Mouse (Mus musculus): ENCODE measurements around the gene Mapkapk2. TPM values are rescaled to one million over a fixed set of nuclear protein-coding genes. Genes with fewer than 3 reads are reported as not detected.

Mapkapk2 gene
- polyA plus RNA-seq, 1 experiment from 2014 or later: 57.5 TPM

GRCm38 (mm10) chr1:131048946-131049345 is 48.7 kb downstream of the Mapkapk2 start:
- no peaks in the 10 kb centered on the region for H3K9me3 ChIP-seq (replicated peaks)
- no peak for ATAC-seq (replicated peaks; ENCODE audit: insufficient number of reproducible peaks, insufficient read depth, low FRiP score, low read depth)
- H3K4me3 ChIP-seq: no peak overlapping the region
- no peaks in the 10 kb centered on the region for H3K27me3 ChIP-seq
- peaks cover 13% of the 10 kb centered on the region for H3K36me3 ChIP-seq
- peaks cover 14% of the 10 kb centered on the region for H3K4me1 ChIP-seq (replicated peaks)
- H3K9ac ChIP-seq: no peak overlapping the region
- WGBS: 88% methylated on average over 8 of the region's 8 CpGs
- H3K27ac ChIP-seq: no peak overlapping the region
- no peak overlapping the region for H3K4me2 ChIP-seq

- Histone ChIP-seq H3K36me3 (peaks cover 10% of the 10 kb centered on the region; the same call in 1 of the 2 replicates), H3K27ac (no peak overlapping the region), H3K4me3 (no peak overlapping the region), H3K9ac (no peak overlapping the region), H3K4me2 (no peak overlapping the region), H3K27me3 (no peaks in the 10 kb centered on the region), H3K9me3 (replicated peaks) (no peaks in the 10 kb centered on the region), H3K4me1 (replicated peaks) (peaks cover 14% of the 10 kb centered on the region)
- no peak for ATAC-seq (replicated peaks; ENCODE audit: insufficient number of reproducible peaks, insufficient read depth, low FRiP score, low read depth)
- 74% methylated on average over 6 of the region's 6 CpGs for WGBS
These were observed 49.3 kb downstream of the Mapkapk2 start for GRCm38 (mm10) chr1:131048121-131048863.

- ATAC-seq (replicated peaks; ENCODE audit: insufficient number of reproducible peaks, insufficient read depth, low FRiP score, low read depth): no peak
- 81% methylated on average over 10 of the region's 10 CpGs for WGBS
- no peak overlapping the region for H3K4me2 ChIP-seq
- H3K27ac ChIP-seq: no peak overlapping the region
- H3K4me3 ChIP-seq: no peak overlapping the region
- no peaks in the 10 kb centered on the region for H3K36me3 ChIP-seq
- peaks cover 13% of the 10 kb centered on the region for H3K4me1 ChIP-seq (replicated peaks)
- H3K27me3 ChIP-seq: no peaks in the 10 kb centered on the region
- no peaks in the 10 kb centered on the region for H3K9me3 ChIP-seq (replicated peaks)
- no peak overlapping the region for H3K9ac ChIP-seq
These were observed 51.0 kb downstream of the Mapkapk2 start for GRCm38 (mm10) chr1:131046607-131047006.

- Histone ChIP-seq H3K9me3 (replicated peaks) (no peaks in the 10 kb centered on the region), H3K36me3 (no peaks in the 10 kb centered on the region), H3K4me1 (replicated peaks) (peaks cover 13% of the 10 kb centered on the region), H3K27ac (0 out of 2 replicates have a peak overlapping the region, but pooled peaks have one; percentile 25), H3K4me3 (no peak overlapping the region), H3K27me3 (no peaks in the 10 kb centered on the region), H3K4me2 (no peak overlapping the region), H3K9ac (no peak overlapping the region)
- no peak for ATAC-seq (replicated peaks; ENCODE audit: insufficient number of reproducible peaks, insufficient read depth, low FRiP score, low read depth)
- 73% methylated on average over 2 of the region's 2 CpGs for WGBS
These were observed 51.8 kb downstream of the Mapkapk2 start for GRCm38 (mm10) chr1:131045723-131046355.

- no peak overlapping the region for H3K9ac ChIP-seq
- 92% methylated on average over 4 of the region's 4 CpGs for WGBS
- H3K4me3 ChIP-seq: no peak overlapping the region
- no peak for ATAC-seq (replicated peaks; ENCODE audit: insufficient number of reproducible peaks, insufficient read depth, low FRiP score, low read depth)
- no peak overlapping the region for H3K4me2 ChIP-seq
- no peak overlapping the region for H3K27ac ChIP-seq
- H3K27me3 ChIP-seq: no peaks in the 10 kb centered on the region
- peaks cover 13% of the 10 kb centered on the region for H3K4me1 ChIP-seq (replicated peaks)
- no peaks in the 10 kb centered on the region for H3K36me3 ChIP-seq
- no peaks in the 10 kb centered on the region for H3K9me3 ChIP-seq (replicated peaks)
These were observed 54.0 kb downstream of the Mapkapk2 start for GRCm38 (mm10) chr1:131043636-131044035.

- WGBS: 94% methylated on average over 3 of the region's 3 CpGs
- peaks cover 13% of the 10 kb centered on the region for H3K4me1 ChIP-seq (replicated peaks)
- H3K27me3 ChIP-seq: no peaks in the 10 kb centered on the region
- ATAC-seq (replicated peaks; ENCODE audit: insufficient number of reproducible peaks, insufficient read depth, low FRiP score, low read depth): no peak
- no peak overlapping the region for H3K4me2 ChIP-seq
- H3K36me3 ChIP-seq: no peaks in the 10 kb centered on the region
- H3K27ac ChIP-seq: no peak overlapping the region
- H3K4me3 ChIP-seq: no peak overlapping the region
- no peaks in the 10 kb centered on the region for H3K9me3 ChIP-seq (replicated peaks)
- H3K9ac ChIP-seq: no peak overlapping the region
These were observed 54.9 kb downstream of the Mapkapk2 start for GRCm38 (mm10) chr1:131042721-131043120.

GRCm38 (mm10) chr1:131042263-131042662 is 55.4 kb downstream of the Mapkapk2 start:
- Histone ChIP-seq H3K27ac (no peak overlapping the region), H3K9me3 (replicated peaks) (no peaks in the 10 kb centered on the region), H3K4me2 (no peak overlapping the region), H3K9ac (no peak overlapping the region), H3K36me3 (no peaks in the 10 kb centered on the region), H3K4me3 (no peak overlapping the region), H3K27me3 (no peaks in the 10 kb centered on the region), H3K4me1 (replicated peaks) (peaks cover 13% of the 10 kb centered on the region)
- ATAC-seq (replicated peaks; ENCODE audit: insufficient number of reproducible peaks, insufficient read depth, low FRiP score, low read depth): no peak
- WGBS: 53% methylated on average over 2 of the region's 2 CpGs

- Histone ChIP-seq H3K4me3 (no peak overlapping the region), H3K4me1 (replicated peaks) (peaks cover 5% of the 10 kb centered on the region), H3K9me3 (replicated peaks) (no peaks in the 10 kb centered on the region), H3K36me3 (no peaks in the 10 kb centered on the region), H3K9ac (no peak overlapping the region), H3K27ac (no peak overlapping the region), H3K27me3 (no peaks in the 10 kb centered on the region), H3K4me2 (no peak overlapping the region)
- no peak for ATAC-seq (replicated peaks; ENCODE audit: insufficient number of reproducible peaks, insufficient read depth, low FRiP score, low read depth)
- WGBS: 84% methylated on average over 5 of the region's 5 CpGs
These were observed 58.1 kb downstream of the Mapkapk2 start for GRCm38 (mm10) chr1:131039479-131039878.

GRCm38 (mm10) chr1:131038415-131039017 is 59.1 kb downstream of the Mapkapk2 start:
- Histone ChIP-seq H3K9ac (no peak overlapping the region), H3K27ac (no peak overlapping the region), H3K4me2 (no peak overlapping the region), H3K27me3 (no peaks in the 10 kb centered on the region), H3K9me3 (replicated peaks) (no peaks in the 10 kb centered on the region), H3K4me1 (replicated peaks) (peaks cover 5% of the 10 kb centered on the region), H3K36me3 (no peaks in the 10 kb centered on the region), H3K4me3 (no peak overlapping the region)
- no peak for ATAC-seq (replicated peaks; ENCODE audit: insufficient number of reproducible peaks, insufficient read depth, low FRiP score, low read depth)
- WGBS: 83% methylated on average over 10 of the region's 10 CpGs

GRCm38 (mm10) chr1:131038001-131038400 is 59.6 kb downstream of the Mapkapk2 start:
- Histone ChIP-seq H3K4me3 (no peak overlapping the region), H3K27ac (no peak overlapping the region), H3K4me1 (replicated peaks) (peaks cover 5% of the 10 kb centered on the region), H3K4me2 (no peak overlapping the region), H3K27me3 (no peaks in the 10 kb centered on the region), H3K36me3 (no peaks in the 10 kb centered on the region), H3K9ac (no peak overlapping the region), H3K9me3 (replicated peaks) (no peaks in the 10 kb centered on the region)
- 92% methylated on average over 5 of the region's 5 CpGs for WGBS
- ATAC-seq (replicated peaks; ENCODE audit: insufficient number of reproducible peaks, insufficient read depth, low FRiP score, low read depth): no peak

- Histone ChIP-seq H3K27ac (no peak overlapping the region), H3K4me1 (replicated peaks) (peaks cover 4% of the 10 kb centered on the region; the same call in 1 of the 2 replicates), H3K9me3 (replicated peaks) (no peaks in the 10 kb centered on the region), H3K4me3 (no peak overlapping the region), H3K4me2 (no peak overlapping the region), H3K36me3 (no peaks in the 10 kb centered on the region), H3K27me3 (no peaks in the 10 kb centered on the region), H3K9ac (no peak overlapping the region)
- WGBS: 45% methylated on average over 3 of the region's 3 CpGs
- no peak for ATAC-seq (replicated peaks; ENCODE audit: insufficient number of reproducible peaks, insufficient read depth, low FRiP score, low read depth)
These were observed 66.4 kb downstream of the Mapkapk2 start for GRCm38 (mm10) chr1:131031267-131031666.

All from heart, embryonic 15.5 days (tissue).